Mouse (Mus musculus) thymus, postnatal 10 days (tissue): ENCODE results near the gene Tmem163.

ENCODE experiments used
- DNase-seq, 2 experiments: peaks; one replicate each; pipeline ENCODE4 v3.0.0; 2021; ENCODE audit warnings: low spot score in 2 of 2

The Tmem163 gene

GRCm38 (mm10) chr1:127500701-127501100 lies 178.6 kb downstream of the Tmem163 start:
- DNase-seq = no peak

- peak; percentile 49 to 84 for DNase-seq
Measured at GRCm38 (mm10) chr1:127500219-127500618, 179.1 kb downstream of the Tmem163 start.

- no peak for DNase-seq
Measured at GRCm38 (mm10) chr1:127498746-127499145, 180.6 kb downstream of the Tmem163 start.

GRCm38 (mm10) chr1:127496737-127497543 lies 182.4 kb downstream of the Tmem163 start:
- peak in 1 of 2 experiments; percentile 42 for DNase-seq

- peak; percentile 16 to 78 for DNase-seq
Measured at GRCm38 (mm10) chr1:127487161-127487560, 192.2 kb downstream of the Tmem163 start.

GRCm38 (mm10) chr1:127484826-127485225 lies 194.5 kb downstream of the Tmem163 start:
- DNase-seq = peak; percentile 22 to 76

GRCm38 (mm10) chr1:127484188-127484587 lies 195.2 kb downstream of the Tmem163 start:
- DNase-seq = no peak

- no peak for DNase-seq
Measured at GRCm38 (mm10) chr1:127482911-127483310, 196.4 kb downstream of the Tmem163 start.

- DNase-seq = no peak
Measured at GRCm38 (mm10) chr1:127475756-127476155, 203.6 kb downstream of the Tmem163 start.

- DNase-seq = no peak
Measured at GRCm38 (mm10) chr1:127470175-127470574, 209.2 kb downstream of the Tmem163 start.

- DNase-seq = no peak
Measured at GRCm38 (mm10) chr1:127467238-127467637, 212.1 kb downstream of the Tmem163 start.

- no peak for DNase-seq
Measured at GRCm38 (mm10) chr1:127465292-127465691, 214.1 kb downstream of the Tmem163 start.

- no peak for DNase-seq
Measured at GRCm38 (mm10) chr1:127464041-127464440, 215.3 kb downstream of the Tmem163 start.

GRCm38 (mm10) chr1:127461017-127461416 lies 218.3 kb downstream of the Tmem163 start:
- no peak for DNase-seq

GRCm38 (mm10) chr1:127459576-127459975 lies 219.8 kb downstream of the Tmem163 start:
- peak; percentile 65 to 77 for DNase-seq

- DNase-seq = peak; percentile 51 to 69
Measured at GRCm38 (mm10) chr1:127459015-127459451, 220.3 kb downstream of the Tmem163 start.

- DNase-seq = no peak
Measured at GRCm38 (mm10) chr1:127453397-127453796, 226.0 kb downstream of the Tmem163 start.

GRCm38 (mm10) chr1:127444836-127445485 lies 234.4 kb downstream of the Tmem163 start:
- no peak for DNase-seq

- peak; percentile 58 to 69 for DNase-seq
Measured at GRCm38 (mm10) chr1:127442880-127443877, 236.2 kb downstream of the Tmem163 start.

- no peak for DNase-seq
Measured at GRCm38 (mm10) chr1:127441736-127442135, 237.6 kb downstream of the Tmem163 start.

- DNase-seq = no peak
Measured at GRCm38 (mm10) chr1:127441007-127441406, 238.3 kb downstream of the Tmem163 start.

GRCm38 (mm10) chr1:127439452-127439891 lies 239.9 kb downstream of the Tmem163 start:
- DNase-seq = no peak
